Mouse (Mus musculus): Measurements from ENCODE around the gene 4930486L24Rik.

DNA sequence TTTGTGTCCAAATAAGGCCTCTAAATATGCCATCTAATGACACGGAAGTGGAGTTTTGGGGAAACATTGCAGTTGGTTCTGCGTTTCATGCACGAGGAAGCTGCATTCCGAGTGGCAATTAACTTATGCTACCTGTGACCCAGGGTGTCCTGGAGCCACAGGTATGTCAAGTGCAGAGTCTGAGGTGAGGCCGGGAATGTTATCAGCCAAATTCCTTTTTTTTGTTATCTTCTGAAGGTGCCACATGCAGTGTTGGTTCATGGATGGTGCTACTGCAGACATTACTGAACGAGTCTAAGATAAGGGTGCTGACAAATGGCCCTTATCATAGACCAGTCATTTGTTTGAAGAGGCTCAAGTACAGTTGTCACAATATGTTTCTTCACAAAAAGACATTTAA is 51.5 kb downstream of the 4930486L24Rik start:
- TF ChIP-seq CTCF (IDR thresholded peaks at IDR 0.05; ENCODE audit: low read depth, low read length) (no peak), GATA2 (IDR thresholded peaks at IDR 0.05; ENCODE audit: borderline replicate concordance, low read depth, low read length) (no peak), POLR2AphosphoS5 (IDR thresholded peaks at IDR 0.05; ENCODE audit: insufficient replicate concordance, low read depth, low read length) (no peak)
